Mouse (Mus musculus) thymus, postnatal 25 days (tissue): ENCODE data around the gene Zfp467.
A peak's percentile ranks its signal among the peaks of the same experiment; 100 is the strongest.

Experiments
- DNase-seq: peaks from one replicate; pipeline ENCODE4 v3.0.0; 2022

Zfp467 gene

GRCm38 (mm10) chr6:48409726-48410343 lies 35.8 kb downstream of the Zfp467 start:
- DNase-seq: no peak

GRCm38 (mm10) chr6:48404071-48404470 lies 41.6 kb downstream of the Zfp467 start:
- DNase-seq: no peak

- DNase-seq: no peak
Observed at GRCm38 (mm10) chr6:48399906-48400305, 45.7 kb downstream of the Zfp467 start.

- DNase-seq: peak; percentile 40
Observed at GRCm38 (mm10) chr6:48397336-48397735, 48.3 kb downstream of the Zfp467 start.

- DNase-seq: no peak
Observed at GRCm38 (mm10) chr6:48396686-48397085, 48.9 kb downstream of the Zfp467 start.

- DNase-seq: no peak
Observed at GRCm38 (mm10) chr6:48396008-48396595, 49.5 kb downstream of the Zfp467 start.

- peak; percentile 94 for DNase-seq
Observed at GRCm38 (mm10) chr6:48395105-48396007, 50.3 kb downstream of the Zfp467 start, which contains the start of gene Krba1. TSS of gene Krba1 (plus strand) at chr6:48395586.

- no peak for DNase-seq
Observed at GRCm38 (mm10) chr6:48393811-48394210, 51.8 kb downstream of the Zfp467 start.

- no peak for DNase-seq
Observed at GRCm38 (mm10) chr6:48388221-48388620, 57.4 kb downstream of the Zfp467 start.
